ENCODE assay signal across 9 mouse cellular contexts in the genomic region with DNA sequence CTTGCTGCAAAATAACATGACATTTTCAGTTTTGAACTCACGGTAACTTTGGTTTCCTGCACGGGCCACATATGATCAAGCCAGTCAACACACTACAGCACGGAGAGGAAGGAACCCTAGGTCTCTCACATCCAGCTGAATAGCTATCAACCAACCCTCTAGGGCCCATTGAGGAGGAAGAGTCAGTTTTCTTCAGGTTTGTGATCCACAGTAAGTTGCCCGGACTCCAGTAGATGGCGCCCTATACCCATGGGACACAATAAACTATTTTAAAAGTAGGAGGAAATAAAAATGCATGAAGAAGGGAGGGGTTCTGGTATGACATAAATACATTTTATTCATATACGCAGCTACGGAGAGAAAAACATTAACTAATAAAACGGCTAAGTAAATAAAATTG. TPM values are rescaled to one million over a fixed set of nuclear protein-coding genes. Genes with fewer than 3 reads are reported as not detected.
DNase-seq lines count a peak whose midpoint lies in the region; ATAC-seq lines count a peak whose summit lies in the region.
"Had no signal": no experiment of that assay in that cellular context is flagged by ENCODE, and none has a peak within 500 bp of the region (broad histone marks: within the 10 kb centered on the region; RNA-seq: fewer than 3 reads in every experiment).

No protein-coding gene starts in this region.

- H3K4me3 ChIP-seq in forebrain, embryonic 14.5 days (ENCODE audit: low read depth, low read length): no peak overlapping the region
- H3K4me3 ChIP-seq in forebrain, embryonic 16.5 days (replicated peaks; ENCODE audit: low read length): no peak overlapping the region
- H3K4me3 ChIP-seq in midbrain, embryonic 11.5 days (ENCODE audit: low read depth, low read length): no peak overlapping the region
- H3K4me3 ChIP-seq in midbrain, embryonic 15.5 days: no peak overlapping the region

- no peaks in the 10 kb centered on the region for H3K36me3 ChIP-seq in forebrain, embryonic 14.5 days (ENCODE audit: control insufficient read depth, insufficient read depth, low read length)
- no peaks in the 10 kb centered on the region for H3K36me3 ChIP-seq in forebrain, embryonic 16.5 days (ENCODE audit: control insufficient read depth, insufficient read depth)
- H3K36me3 ChIP-seq in midbrain, embryonic 11.5 days (ENCODE audit: control insufficient read depth, insufficient read depth, low read length): no peaks in the 10 kb centered on the region
- H3K36me3 ChIP-seq in midbrain, embryonic 15.5 days (replicated peaks): no peaks in the 10 kb centered on the region

- DNase-seq in forebrain, embryonic 14.5 days (ENCODE audit: low spot score): peak; percentile 11
- peak; percentile 89 for DNase-seq in midbrain, embryonic 11.5 days (ENCODE audit: low spot score, missing footprints)
- peak; percentile 64 for DNase-seq in adrenal gland, postnatal 10 days
- peak; percentile 52 for DNase-seq in induced T-regulatory cell, adult 2 months (ENCODE audit: low read depth)
- no peak for DNase-seq in frontal cortex, postnatal 25 days (ENCODE audit: low spot score in 2 of 2)

- H3K27ac ChIP-seq in forebrain, embryonic 14.5 days (ENCODE audit: low read depth, low read length): no peak overlapping the region
- H3K27ac ChIP-seq in forebrain, embryonic 16.5 days (ENCODE audit: low read length): no peak overlapping the region
- no peak overlapping the region for H3K27ac ChIP-seq in midbrain, embryonic 11.5 days (ENCODE audit: low read depth, low read length)
- H3K27ac ChIP-seq in midbrain, embryonic 15.5 days: no peak overlapping the region

- no peak overlapping the region for H3K4me2 ChIP-seq in forebrain, embryonic 14.5 days (ENCODE audit: low read length)
- no peak overlapping the region for H3K4me2 ChIP-seq in forebrain, embryonic 16.5 days (ENCODE audit: low read length)
- no peak overlapping the region for H3K4me2 ChIP-seq in midbrain, embryonic 11.5 days
- no peak overlapping the region for H3K4me2 ChIP-seq in midbrain, embryonic 15.5 days

- no peak for ATAC-seq in forebrain, embryonic 14.5 days
- ATAC-seq in forebrain, embryonic 16.5 days: no peak
- ATAC-seq in midbrain, embryonic 11.5 days (ENCODE audit: low FRiP score): no peak
- no peak for ATAC-seq in midbrain, embryonic 15.5 days (replicated peaks)
- ATAC-seq in megakaryocyte progenitor cell, adult 5-6 weeks (replicated peaks; ENCODE audit: poor library complexity): peak; percentile 89

- H3K9ac ChIP-seq in forebrain, embryonic 14.5 days (ENCODE audit: low read length): no peak overlapping the region
- H3K9ac ChIP-seq in forebrain, embryonic 16.5 days (replicated peaks; ENCODE audit: low read depth, low read length): no peak overlapping the region
- no peak overlapping the region for H3K9ac ChIP-seq in midbrain, embryonic 11.5 days (ENCODE audit: low read length)
- no peak overlapping the region for H3K9ac ChIP-seq in midbrain, embryonic 15.5 days

- no peaks in the 10 kb centered on the region for H3K4me1 ChIP-seq in forebrain, embryonic 14.5 days (ENCODE audit: control insufficient read depth, insufficient read depth, low read length)
- no peaks in the 10 kb centered on the region for H3K4me1 ChIP-seq in forebrain, embryonic 16.5 days (replicated peaks; ENCODE audit: control insufficient read depth, insufficient read depth, low read length)
- H3K4me1 ChIP-seq in midbrain, embryonic 11.5 days (ENCODE audit: control insufficient read depth, insufficient read depth, low read length): no peaks in the 10 kb centered on the region
- H3K4me1 ChIP-seq in midbrain, embryonic 15.5 days: no peaks in the 10 kb centered on the region

- no peaks in the 10 kb centered on the region for H3K9me3 ChIP-seq in forebrain, embryonic 14.5 days (replicated peaks; ENCODE audit: control insufficient read depth, low read length)
- no peaks in the 10 kb centered on the region for H3K9me3 ChIP-seq in forebrain, embryonic 16.5 days (ENCODE audit: control insufficient read depth, low read length)
- no peaks in the 10 kb centered on the region for H3K9me3 ChIP-seq in midbrain, embryonic 11.5 days (ENCODE audit: control insufficient read depth, low read length)
- H3K9me3 ChIP-seq in midbrain, embryonic 15.5 days: no peaks in the 10 kb centered on the region

- WGBS in forebrain, embryonic 14.5 days: 60% methylated on average over 8 of the region's 8 CpGs
- 71% methylated on average over 8 of the region's 8 CpGs for WGBS in forebrain, embryonic 16.5 days
- 59% methylated on average over 8 of the region's 8 CpGs for WGBS in midbrain, embryonic 11.5 days
- WGBS in midbrain, embryonic 15.5 days: 65% methylated on average over 8 of the region's 8 CpGs

- H3K27me3 ChIP-seq in forebrain, embryonic 14.5 days (replicated peaks; ENCODE audit: control insufficient read depth, insufficient read depth, low read length): no peaks in the 10 kb centered on the region
- H3K27me3 ChIP-seq in forebrain, embryonic 16.5 days (replicated peaks; ENCODE audit: control insufficient read depth, insufficient read depth, low read length): no peaks in the 10 kb centered on the region
- no peaks in the 10 kb centered on the region for H3K27me3 ChIP-seq in midbrain, embryonic 11.5 days (ENCODE audit: control insufficient read depth, insufficient read depth, low read length)
- no peaks in the 10 kb centered on the region for H3K27me3 ChIP-seq in midbrain, embryonic 15.5 days (replicated peaks)

RNA-seq across cellular contexts. Expression of gene Rhag, which starts 13.6 kb away (rescaled TPM):
- polyA plus RNA-seq in forebrain, embryonic 14.5 days (2014; fragmentation: Nextera tagmentation; extraction: Ambion mirVana): not detected in 2 replicates
- 0.09 TPM in 1 of 2 replicates, not detected in the other for polyA plus RNA-seq in forebrain, embryonic 16.5 days (2015; fragmentation: Nextera tagmentation; extraction: Ambion mirVana)
- 7.1 and 7.2 TPM in 2 replicates for polyA plus RNA-seq in midbrain, embryonic 11.5 days (2014; fragmentation: Nextera tagmentation; extraction: Ambion mirVana)
- 0.14 and 0.49 TPM in 2 replicates for polyA plus RNA-seq in midbrain, embryonic 15.5 days (2015; fragmentation: Nextera tagmentation; extraction: Ambion mirVana)
- 1 to 10 TPM; 1.8 to 3.1 TPM for total RNA-seq in adrenal gland, postnatal 10 days (2021)
- total RNA-seq in megakaryocyte progenitor cell, adult 5-6 weeks (2015): 16.4 and 24.2 TPM in 2 replicates
- total RNA-seq in megakaryocyte progenitor cell, adult 5-6 weeks (2017): 5.7 and 7.8 TPM in 2 replicates

RNA-seq across cellular contexts. Expression of gene Crisp2, which starts 17.7 kb away (rescaled TPM):
- not detected in 2 replicates for polyA plus RNA-seq in forebrain, embryonic 14.5 days (2014; fragmentation: Nextera tagmentation; extraction: Ambion mirVana)
- not detected in 2 replicates for polyA plus RNA-seq in forebrain, embryonic 16.5 days (2015; fragmentation: Nextera tagmentation; extraction: Ambion mirVana)
- polyA plus RNA-seq in midbrain, embryonic 11.5 days (2014; fragmentation: Nextera tagmentation; extraction: Ambion mirVana): not detected in 2 replicates
- not detected in 2 replicates for polyA plus RNA-seq in midbrain, embryonic 15.5 days (2015; fragmentation: Nextera tagmentation; extraction: Ambion mirVana)
- total RNA-seq in adrenal gland, postnatal 10 days (2021): not detected
- total RNA-seq in megakaryocyte progenitor cell, adult 5-6 weeks (2015): 0.54 TPM in 1 of 2 replicates, not detected in the other
- total RNA-seq in megakaryocyte progenitor cell, adult 5-6 weeks (2017): 0.29 and 0.78 TPM in 2 replicates
- polyA plus RNA-seq: spleen, adult 2 months had no signal

RNA-seq across cellular contexts. Expression of gene 9130008F23Rik, which starts 55.8 kb away (rescaled TPM):
- polyA plus RNA-seq in forebrain, embryonic 14.5 days (2014; fragmentation: Nextera tagmentation; extraction: Ambion mirVana): 0.46 and 0.75 TPM in 2 replicates
- 0.49 and 0.52 TPM in 2 replicates for polyA plus RNA-seq in forebrain, embryonic 16.5 days (2015; fragmentation: Nextera tagmentation; extraction: Ambion mirVana)
- polyA plus RNA-seq in midbrain, embryonic 11.5 days (2014; fragmentation: Nextera tagmentation; extraction: Ambion mirVana): 0.61 and 0.62 TPM in 2 replicates
- 0.61 and 0.65 TPM in 2 replicates for polyA plus RNA-seq in midbrain, embryonic 15.5 days (2015; fragmentation: Nextera tagmentation; extraction: Ambion mirVana)
- total RNA-seq in adrenal gland, postnatal 10 days (2021): 1 to 10 TPM; 1.6 to 1.7 TPM
- total RNA-seq in megakaryocyte progenitor cell, adult 5-6 weeks (2015): 0.94 and 1.2 TPM in 2 replicates
- total RNA-seq in megakaryocyte progenitor cell, adult 5-6 weeks (2017): 3.2 and 6.0 TPM in 2 replicates

Comparison
In these comparisons a context has a peak if more than half of its experiments do, and no peak if none do; other contexts are left out.
1. DNase-seq: peak in forebrain, embryonic 14.5 days (single experiment), midbrain, embryonic 11.5 days (single experiment), adrenal gland, postnatal 10 days (single experiment) and induced T-regulatory cell, adult 2 months (single experiment); none in frontal cortex, postnatal 25 days (0 of 2).